Mouse (Mus musculus): ENCODE measurements around the gene Nubpl.

Gene Nubpl

DNA sequence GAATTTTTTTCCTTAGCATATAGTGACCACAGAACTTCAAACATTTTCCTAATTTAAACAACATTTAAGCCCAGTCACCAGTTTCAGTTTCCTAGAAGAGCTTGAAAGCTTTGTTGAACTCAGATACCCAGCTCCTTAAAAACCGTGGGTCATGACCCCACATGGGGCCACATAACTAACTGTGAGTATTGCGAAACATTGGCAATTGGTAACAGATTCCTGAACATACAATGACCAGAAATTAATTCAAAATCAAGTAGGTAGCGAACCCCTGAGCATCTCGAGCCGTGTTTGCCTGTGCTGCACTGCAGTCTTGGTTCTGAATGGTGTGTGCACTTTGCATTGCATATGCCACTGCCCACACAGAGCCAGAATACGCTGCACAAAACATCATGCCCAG, 221.6 kb downstream of the Nubpl start:
- in situ Hi-C loops (cut with MboI, MseI): no loop called here

DNA sequence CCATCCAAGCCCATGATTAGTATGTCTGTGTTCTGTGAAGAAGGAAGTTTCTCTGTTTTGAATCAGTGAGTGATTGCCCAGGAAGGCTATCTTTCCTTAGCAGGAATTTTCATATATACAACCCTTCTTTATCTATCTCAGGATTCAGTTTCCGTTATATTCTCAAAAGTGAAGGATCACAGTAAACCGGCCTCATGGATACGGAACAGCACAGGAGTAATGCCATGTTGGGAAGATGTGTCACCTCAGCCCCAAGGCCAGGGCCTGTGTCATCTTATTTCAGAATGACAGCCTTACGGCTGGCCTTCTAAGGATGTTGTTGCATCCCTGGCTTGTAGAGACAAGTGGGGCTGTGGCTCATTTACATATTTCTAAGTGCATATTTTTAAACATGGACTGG, 231.0 kb downstream of the Nubpl start:
- in situ Hi-C loops (cut with MboI, MseI): no loop called here

DNA sequence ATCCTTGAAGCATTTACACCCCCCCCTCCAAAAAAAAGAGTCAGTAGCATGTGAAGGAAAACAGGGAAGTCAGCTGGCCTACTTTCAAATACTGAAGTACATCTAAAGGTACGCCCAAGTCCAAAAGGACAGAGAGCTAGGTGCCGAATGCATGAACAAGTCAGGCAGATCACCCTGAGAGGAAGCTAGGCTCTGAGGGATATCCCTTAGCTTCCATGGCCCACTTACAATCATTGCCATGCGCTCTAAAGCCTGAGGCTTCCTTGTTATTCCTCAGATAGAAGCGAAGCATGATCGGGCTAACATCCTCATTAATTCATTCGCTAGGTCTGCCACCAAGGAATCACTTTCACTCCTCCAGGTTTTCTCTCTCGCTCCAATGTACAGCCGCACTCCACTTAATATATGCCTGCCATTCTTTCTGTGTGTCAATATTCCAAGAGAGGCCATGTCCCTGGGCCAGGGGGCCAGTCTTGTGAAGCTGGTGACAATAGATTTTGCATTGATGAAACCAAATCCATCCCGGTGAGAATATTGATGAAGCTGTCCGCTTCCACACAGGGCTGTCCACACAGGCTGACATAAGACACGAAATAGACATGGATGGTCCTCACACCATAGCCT, 237.7 kb downstream of the Nubpl start:
- in situ Hi-C loops (cut with MboI, MseI): no loop called here

DNA sequence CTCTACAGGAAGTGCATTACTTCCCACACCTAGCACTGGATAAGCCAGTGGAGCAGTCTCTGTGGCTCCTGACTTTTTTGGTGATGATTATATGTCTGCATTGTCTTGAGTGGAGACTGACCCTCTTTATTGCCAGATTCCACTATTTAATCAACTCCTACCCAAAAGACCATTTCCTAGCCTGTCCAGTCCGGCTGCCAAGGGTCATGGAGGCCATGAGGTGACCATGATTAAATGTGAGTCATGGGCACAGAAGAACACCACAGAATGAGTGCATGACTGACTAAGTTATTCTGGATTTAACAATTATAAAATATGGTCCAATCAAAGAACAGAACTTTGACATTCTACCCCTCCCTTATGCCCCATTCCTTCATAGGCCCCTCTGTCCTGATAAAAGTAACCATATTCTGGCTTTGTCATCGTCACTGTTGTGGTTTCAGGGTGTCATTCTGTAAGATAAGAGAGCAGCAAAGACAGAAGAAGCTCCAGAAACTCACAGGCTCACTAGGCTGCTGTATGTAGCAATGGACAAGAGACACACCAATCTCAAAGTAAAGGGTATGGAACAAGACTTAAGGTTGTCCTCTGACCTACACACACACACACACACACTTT, 240.7 kb downstream of the Nubpl start:
- in situ Hi-C loops (cut with MboI, MseI): no loop called here

DNA sequence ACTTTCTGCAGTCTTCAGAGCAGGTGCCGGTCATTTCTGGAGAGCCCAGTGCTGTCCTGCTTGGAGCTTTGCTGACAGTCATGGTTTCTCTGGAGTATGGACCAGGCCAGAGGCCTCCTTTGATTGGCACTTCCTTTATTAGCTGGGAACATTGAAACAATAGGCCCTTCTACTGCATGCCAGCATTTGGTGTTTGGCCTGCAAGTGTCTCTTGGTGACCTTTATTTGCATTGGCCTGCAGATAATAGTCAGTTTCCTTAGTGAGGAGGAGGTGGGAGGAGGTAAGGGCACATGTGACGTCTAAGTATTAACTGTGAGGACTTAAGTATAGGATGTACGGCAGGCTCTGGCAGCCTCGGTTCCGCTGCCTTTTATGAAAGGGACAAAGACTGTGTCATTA, 249.1 kb downstream of the Nubpl start:
- in situ Hi-C loops (cut with MboI, MseI): no loop called here

DNA sequence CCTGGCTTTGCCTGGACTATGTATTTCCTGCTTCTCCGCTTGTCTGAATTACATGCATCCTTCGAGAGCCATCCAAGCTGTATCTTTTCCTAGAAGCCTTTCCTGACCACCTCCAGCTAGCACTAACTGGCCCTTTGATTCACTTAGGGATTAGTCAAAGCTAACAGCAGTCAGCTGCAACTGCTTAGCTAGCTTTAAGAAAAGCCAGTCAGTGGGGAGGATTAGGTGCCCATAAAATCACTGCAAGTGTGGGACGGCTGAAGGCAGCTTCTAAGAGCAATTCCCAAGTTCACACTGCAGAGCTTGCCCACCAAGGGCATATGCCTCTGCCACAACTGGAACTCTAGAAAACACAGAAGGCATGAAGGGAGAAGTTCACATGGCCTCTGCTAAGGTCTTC, 252.7 kb downstream of the Nubpl start:
- in situ Hi-C loops (cut with MboI, MseI): no loop called here

DNA sequence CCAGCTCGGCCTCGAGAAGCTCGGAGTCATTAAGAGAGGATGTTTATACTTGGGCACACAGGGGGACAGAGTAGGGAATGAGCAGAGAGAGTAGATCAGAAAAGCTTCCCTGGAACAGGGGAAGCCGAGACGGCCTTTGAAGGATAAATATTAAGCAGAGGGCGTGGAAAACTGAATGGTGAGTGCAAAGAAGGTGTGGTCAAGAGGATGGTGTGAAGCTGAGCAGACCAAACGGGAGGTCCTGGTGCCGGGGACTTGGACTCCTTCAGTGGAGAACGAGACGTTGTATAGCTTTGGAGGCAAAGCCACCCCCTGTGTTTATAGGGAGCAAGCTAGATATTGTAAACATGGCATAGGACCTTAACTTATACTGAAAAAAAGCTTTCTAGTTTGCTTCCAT, 261.9 kb downstream of the Nubpl start:
- in situ Hi-C loops (cut with MboI, MseI): no loop called here

DNA sequence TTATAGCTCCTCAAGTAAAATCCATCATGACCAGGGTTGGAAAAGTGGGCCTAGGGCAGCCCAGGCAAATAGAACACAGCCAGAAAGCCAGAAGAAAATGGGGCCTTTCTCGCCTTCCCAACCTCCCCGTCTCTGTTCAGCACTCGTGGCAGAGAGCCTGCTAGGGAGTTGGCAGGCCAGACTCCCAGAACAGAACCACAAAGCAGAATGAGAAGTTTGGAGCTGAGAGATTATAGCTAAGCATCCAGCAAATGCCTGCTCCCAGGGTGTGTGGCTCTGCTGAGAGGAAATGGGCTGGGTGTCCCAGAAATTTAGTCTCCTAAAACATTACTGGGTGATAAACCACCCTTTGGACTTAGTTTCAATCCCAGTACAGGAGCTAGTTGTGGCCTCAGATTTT, 262.6 kb downstream of the Nubpl start:
- in situ Hi-C loops (cut with MboI, MseI): no loop called here

DNA sequence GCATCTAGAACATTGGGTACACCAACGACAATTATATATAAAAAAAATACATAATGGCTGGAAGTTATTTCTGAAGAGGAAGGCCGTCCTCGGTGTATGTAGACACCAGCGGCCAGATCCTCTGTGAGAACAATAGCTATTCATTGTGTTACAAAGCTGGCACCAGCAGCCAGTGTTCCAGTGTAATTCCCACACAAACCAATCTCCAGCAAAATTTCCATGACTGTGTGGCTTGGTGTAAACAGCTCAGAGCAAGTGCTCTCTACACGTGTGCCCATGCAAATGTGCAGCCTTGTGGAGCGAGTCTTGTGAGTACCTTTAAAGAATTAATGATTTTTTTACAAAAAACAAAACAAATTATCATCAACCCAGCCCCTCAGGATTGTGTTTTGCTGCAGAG, 263.7 kb downstream of the Nubpl start:
- in situ Hi-C loops (cut with MboI, MseI): no loop called here
